Mouse (Mus musculus) kidney, postnatal 0 days (tissue): ENCODE measurements around the gene Scn9a. TPM values are rescaled to one million over a fixed set of nuclear protein-coding genes. Genes with fewer than 3 reads are reported as not detected.
A peak's percentile ranks its signal among the peaks of the same experiment; 100 is the strongest.

ENCODE experiments used
- ATAC-seq: fragments of 200-750 bp; cut with Nextera tagmentation; replicated peaks from 2 replicates; pipeline ENCODE4 v1.8.0; 2017; ENCODE audit warnings: low read depth, moderate number of reproducible peaks, moderate TSS enrichment, moderate library complexity; ENCODE audit not compliant: low FRiP score
- DNase-seq: peaks from one replicate; pipeline ENCODE4 v3.0.0-alpha.2; 2016; ENCODE audit warnings: low spot score
- H3K27ac ChIP-seq: fragments of 300-500 bp; sonication (generic); 2 replicates; pipeline ENCODE4 v1.5.1; 2014; ENCODE audit warnings: mild to moderate bottlenecking
- H3K27me3 ChIP-seq: fragments of 300-500 bp; sonication (generic); 2 replicates; pipeline ENCODE4 v1.6.1; 2014; ENCODE audit warnings: low read length, mixed read lengths; ENCODE audit not compliant: insufficient read depth
- H3K36me3 ChIP-seq: fragments of 300-500 bp; sonication (generic); 2 replicates; pipeline ENCODE4 v1.6.1; 2014; ENCODE audit warnings: low read length, mixed read lengths; ENCODE audit not compliant: insufficient read depth
- H3K4me1 ChIP-seq: fragments of 300-500 bp; sonication (generic); replicated peaks from 2 replicates; pipeline ENCODE4 v1.6.1; 2014; ENCODE audit warnings: antibody characterized with exemption, low read length, mixed read lengths; ENCODE audit not compliant: insufficient read depth
- H3K4me2 ChIP-seq: fragments of 300-500 bp; sonication (generic); 2 replicates; pipeline ENCODE4 v1.6.1; 2014; ENCODE audit warnings: mild to moderate bottlenecking, low read length, moderate library complexity, mixed read lengths
- H3K4me3 ChIP-seq: fragments of 300-500 bp; sonication (generic); replicated peaks from 2 replicates; pipeline ENCODE4 v1.5.1; 2014; ENCODE audit warnings: low read depth, low read length
- H3K9ac ChIP-seq: fragments of 300-500 bp; sonication (generic); 2 replicates; pipeline ENCODE4 v1.6.1; 2014; ENCODE audit warnings: low read depth, low read length
- H3K9me3 ChIP-seq: fragments of 300-500 bp; sonication (generic); replicated peaks from 2 replicates; pipeline ENCODE4 v1.6.1; 2016; ENCODE audit warnings: low read length, inconsistent platforms, mixed read lengths
- CTCF ChIP-seq: IDR thresholded peaks from 2 replicates; pipeline ENCODE4 v1.5.1; 2016; ENCODE audit warnings: antibody characterized with exemption, low read depth, mild to moderate bottlenecking, moderate library complexity
- WGBS: fragments of 180-500 bp; shearing (Covaris S2); extraction: QIAGEN DNeasy Blood & Tissue Kit; methylation state at CpG from one replicate; pipeline ENCODE4 v1.1.7; 2014; 5-methylcytosine and 5-hydroxymethylcytosine counted together
- polyA plus RNA-seq: library from polyadenylated mRNA; unstranded; fragments of >200 nt; fragmentation: Nextera tagmentation; extraction: Ambion mirVana; gene quantifications from 2 replicates; pipeline ENCODE4 v1.2.1, GENCODE M21; 2015

Scn9a gene
- polyA plus RNA-seq, 1 experiment from 2014 or later: 0.57 TPM

DNA sequence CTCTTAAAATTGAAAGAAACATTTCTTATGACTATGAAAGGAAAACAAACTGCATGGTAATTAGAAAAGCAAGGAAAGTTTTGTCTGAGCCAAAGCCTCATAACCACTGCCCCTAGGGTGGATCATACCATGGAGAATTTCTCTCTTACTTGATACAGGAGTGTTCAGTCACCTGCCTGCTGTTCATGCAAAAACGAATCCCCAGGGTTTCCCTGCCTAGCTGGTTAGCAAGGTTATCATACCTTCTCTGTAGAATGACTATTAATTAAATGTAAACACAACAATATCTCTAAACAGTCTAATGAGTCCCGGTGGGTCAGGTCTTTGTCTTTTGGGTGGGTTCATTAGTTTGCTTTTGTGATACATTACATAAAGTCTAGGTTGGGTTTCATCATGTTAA, 123.3 kb downstream of the Scn9a start:
- WGBS: 66% methylated on average over 2 of the region's 2 CpGs
- no peaks in the 10 kb centered on the region for H3K36me3 ChIP-seq
- no peak overlapping the region for H3K27ac ChIP-seq
- DNase-seq: no peak
- no peak for TF ChIP-seq CTCF
- no peak overlapping the region for H3K9ac ChIP-seq
- ATAC-seq: no peak
- no peak overlapping the region for H3K4me3 ChIP-seq
- H3K4me1 ChIP-seq: no peaks in the 10 kb centered on the region
- no peak overlapping the region for H3K4me2 ChIP-seq
- H3K9me3 ChIP-seq: no peaks in the 10 kb centered on the region
- no peaks in the 10 kb centered on the region for H3K27me3 ChIP-seq

DNA sequence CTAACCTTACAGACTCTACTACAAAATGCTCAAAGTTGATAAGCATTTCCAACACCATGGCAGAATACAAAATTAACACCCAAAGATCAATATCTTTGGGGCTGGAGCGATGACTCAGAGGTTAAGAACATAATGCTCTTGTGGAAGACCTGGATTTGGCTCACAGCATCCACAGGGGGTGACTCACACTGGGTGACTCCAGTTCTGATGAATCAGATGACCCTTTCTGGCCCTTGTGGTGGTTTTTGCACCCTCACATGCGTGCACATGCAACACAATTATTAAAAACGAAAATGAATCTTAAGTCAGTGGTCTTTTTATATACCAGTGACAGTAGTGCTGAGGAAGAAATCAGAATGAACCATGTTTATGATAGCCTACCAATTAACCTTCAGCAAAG, 126.7 kb downstream of the Scn9a start:
- DNase-seq: no peak
- Histone ChIP-seq H3K36me3 (no peaks in the 10 kb centered on the region), H3K4me2 (no peak overlapping the region), H3K4me3 (no peak overlapping the region), H3K4me1 (no peaks in the 10 kb centered on the region), H3K27ac (no peak overlapping the region), H3K9me3 (no peaks in the 10 kb centered on the region), H3K9ac (no peak overlapping the region), H3K27me3 (no peaks in the 10 kb centered on the region)
- no peak for ATAC-seq
- no peak for TF ChIP-seq CTCF
- 73% methylated on average over 3 of the region's 3 CpGs for WGBS

DNA sequence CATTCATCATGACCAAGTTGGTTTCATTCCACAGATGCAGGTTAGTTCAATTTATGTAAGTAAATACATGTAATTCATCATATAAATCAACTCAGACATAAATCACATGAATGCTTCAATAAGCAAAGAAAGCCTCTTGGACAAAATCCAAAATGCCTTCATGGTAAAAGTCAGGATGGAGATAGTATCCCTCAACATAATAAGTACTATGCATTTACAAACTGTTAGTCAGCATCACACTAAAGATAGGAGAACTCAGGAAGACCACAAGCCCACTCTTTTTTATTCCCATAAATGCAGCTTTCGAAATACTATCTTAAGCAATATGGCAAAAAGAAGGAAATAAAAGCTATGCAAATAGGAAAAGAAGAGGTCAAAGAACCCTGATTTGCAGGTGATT, 127.1 kb downstream of the Scn9a start:
- Histone ChIP-seq H3K9ac (no peak overlapping the region), H3K9me3 (no peaks in the 10 kb centered on the region), H3K4me3 (no peak overlapping the region), H3K27me3 (no peaks in the 10 kb centered on the region), H3K27ac (no peak overlapping the region), H3K4me1 (no peaks in the 10 kb centered on the region), H3K36me3 (no peaks in the 10 kb centered on the region), H3K4me2 (no peak overlapping the region)
- no peak for ATAC-seq
- no peak for TF ChIP-seq CTCF
- DNase-seq: no peak
- 88% methylated on average over 1 of the region's 1 CpGs for WGBS

DNA sequence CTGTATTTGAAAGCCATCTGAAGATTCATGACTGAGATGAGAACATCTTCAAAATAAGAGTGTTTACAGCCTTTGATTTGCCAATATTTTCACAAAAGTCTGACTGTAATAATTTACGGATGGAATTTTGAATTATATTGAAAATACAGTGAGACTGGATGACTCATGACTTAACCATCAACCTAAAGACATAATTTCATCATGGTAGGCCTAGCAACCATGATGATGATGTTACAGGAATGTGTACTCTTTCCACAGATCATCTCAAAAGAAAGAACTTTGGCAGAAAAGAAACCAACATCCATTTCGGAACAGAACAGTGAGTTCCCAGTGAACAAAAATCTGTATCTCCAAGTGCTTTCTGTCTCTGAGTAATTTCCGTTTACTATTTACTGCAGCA, 132.6 kb downstream of the Scn9a start:
- TF ChIP-seq CTCF: no peak
- ATAC-seq: no peak
- no peaks in the 10 kb centered on the region for H3K9me3 ChIP-seq

DNA sequence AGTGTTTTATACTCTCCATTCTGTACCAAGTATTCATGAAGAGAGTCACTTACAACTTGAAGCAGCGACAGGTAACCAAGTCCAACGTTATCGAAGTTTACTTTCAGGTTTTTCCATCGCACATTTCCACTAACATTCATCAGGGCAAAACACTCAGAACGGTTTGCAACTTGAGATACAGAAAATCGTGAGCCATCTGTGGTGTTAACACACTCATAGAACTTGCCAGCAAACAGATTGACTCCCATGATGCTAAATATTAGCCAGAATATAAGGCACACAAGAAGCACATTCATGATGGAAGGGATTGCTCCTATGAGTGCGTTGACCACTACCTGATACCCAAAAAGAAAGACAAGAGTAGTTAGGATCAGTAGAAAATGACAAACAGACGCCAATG, 140.2 kb downstream of the Scn9a start:
- 87% methylated on average over 8 of the region's 8 CpGs for WGBS
- no peaks in the 10 kb centered on the region for H3K9me3 ChIP-seq
- ATAC-seq (no peak), DNase-seq (no peak)
- H3K4me1 ChIP-seq: no peaks in the 10 kb centered on the region
- no peak overlapping the region for H3K4me3 ChIP-seq
- no peaks in the 10 kb centered on the region for H3K27me3 ChIP-seq
- no peak overlapping the region for H3K4me2 ChIP-seq
- no peaks in the 10 kb centered on the region for H3K36me3 ChIP-seq
- no peak overlapping the region for H3K9ac ChIP-seq
- TF ChIP-seq CTCF: no peak
- H3K27ac ChIP-seq: no peak overlapping the region

More for the DNA sequence above, 132.6 kb downstream of the Scn9a start:
- DNase-seq: no peak
- WGBS: 84% methylated on average over 3 of the region's 3 CpGs
- H3K4me3 ChIP-seq: no peak overlapping the region
- no peaks in the 10 kb centered on the region for H3K36me3 ChIP-seq
- H3K9ac ChIP-seq: no peak overlapping the region
- H3K27me3 ChIP-seq: no peaks in the 10 kb centered on the region
- H3K4me1 ChIP-seq: no peaks in the 10 kb centered on the region
- no peak overlapping the region for H3K4me2 ChIP-seq
- H3K27ac ChIP-seq: no peak overlapping the region

DNA sequence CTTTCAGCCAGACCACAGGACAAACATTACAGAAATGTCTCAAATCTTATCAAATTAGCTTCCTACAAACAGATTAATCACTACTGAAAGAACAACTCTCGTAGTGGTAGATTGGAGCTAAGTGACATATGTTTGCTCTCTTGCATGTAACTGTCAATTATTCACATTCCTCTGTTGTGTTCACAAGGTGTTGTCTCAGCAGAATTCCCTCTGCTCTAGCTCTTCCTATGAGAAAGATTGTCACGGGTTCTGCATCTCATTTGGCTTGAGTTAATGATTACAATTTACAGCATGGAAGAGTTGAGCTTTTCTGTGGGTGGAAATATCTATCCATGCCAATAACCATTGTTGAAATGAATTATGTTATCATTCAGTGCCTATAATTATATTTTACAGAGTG, 156.4 kb downstream of the Scn9a start:
- ATAC-seq (peak; percentile 65; the same call in 1 of the 2 replicates), DNase-seq (peak; percentile 15)
- TF ChIP-seq CTCF: no peak
- Histone ChIP-seq H3K4me1 (no peaks in the 10 kb centered on the region), H3K9ac (no peak overlapping the region), H3K4me3 (no peak overlapping the region), H3K27ac (no peak overlapping the region), H3K4me2 (no peak overlapping the region), H3K27me3 (no peaks in the 10 kb centered on the region), H3K36me3 (no peaks in the 10 kb centered on the region), H3K9me3 (no peaks in the 10 kb centered on the region)
- WGBS: 43% methylated on average over 2 of the region's 2 CpGs

DNA sequence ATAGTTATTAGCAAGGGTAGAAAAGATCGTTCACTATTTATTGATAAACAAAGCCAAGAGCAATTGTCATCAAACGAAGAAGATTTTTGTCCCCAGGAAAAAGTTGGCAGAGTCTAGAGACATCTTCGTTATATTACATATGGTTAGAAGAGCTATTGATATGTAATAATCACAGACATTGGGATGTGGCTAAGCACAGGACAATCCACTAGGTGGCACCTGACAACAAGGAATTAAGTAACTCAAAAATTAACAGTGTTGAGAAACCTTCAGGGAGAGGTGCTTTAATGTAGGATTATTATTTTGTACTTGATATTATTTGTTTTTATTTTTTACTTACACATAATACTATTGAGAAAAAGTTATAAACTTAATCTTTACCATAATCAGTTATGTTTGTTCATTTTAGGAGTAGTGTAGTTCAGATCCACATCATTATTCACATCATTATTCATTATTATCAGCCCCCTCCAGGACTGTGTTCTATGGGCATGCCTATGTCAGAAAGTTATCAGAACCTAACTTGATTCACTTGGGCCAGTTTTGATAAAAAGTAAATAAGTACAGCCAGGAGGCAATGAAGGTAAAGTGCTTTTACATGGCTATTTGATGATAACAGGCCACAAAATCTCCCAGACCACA, 161.5 kb downstream of the Scn9a start:
- H3K27ac ChIP-seq: no peak overlapping the region
- H3K27me3 ChIP-seq: no peaks in the 10 kb centered on the region
- no peaks in the 10 kb centered on the region for H3K4me1 ChIP-seq
- no peak overlapping the region for H3K9ac ChIP-seq
- WGBS: 49% methylated on average over 3 of the region's 3 CpGs
- no peaks in the 10 kb centered on the region for H3K9me3 ChIP-seq
- DNase-seq (peak; percentile 79), ATAC-seq (no peak)
- no peak overlapping the region for H3K4me3 ChIP-seq
- H3K36me3 ChIP-seq: no peaks in the 10 kb centered on the region
- peak; percentile 82 for TF ChIP-seq CTCF
- no peak overlapping the region for H3K4me2 ChIP-seq
